Mouse (Mus musculus) spleen, adult 2 months (tissue): Measurements from ENCODE around the gene Sorcs3. TPM values are rescaled to one million over a fixed set of nuclear protein-coding genes. Genes with fewer than 3 reads are reported as not detected.

Source experiments
- DNase-seq, 2 experiments: peaks; one replicate each; pipeline versions ENCODE4 v3.0.0 to v3.0.0-alpha.2; 2012 to 2021; ENCODE audit warnings: low spot score in 2 of 2, low read depth in 1 of 2
- H3K27ac ChIP-seq: fragments of 200-500 bp; 2 replicates; pipeline ENCODE4 v1.5.1; 2012; ENCODE audit warnings: low read length, inconsistent platforms; ENCODE audit not compliant: insufficient read depth
- H3K27me3 ChIP-seq: fragments of 200-500 bp; 2 replicates; pipeline ENCODE4 v1.6.1; 2012; ENCODE audit warnings: mild to moderate bottlenecking, moderate library complexity, low read length, inconsistent platforms; ENCODE audit not compliant: control insufficient read depth, insufficient read depth
- H3K36me3 ChIP-seq: fragments of 200-500 bp; 2 replicates; pipeline ENCODE4 v1.6.1; 2012; ENCODE audit warnings: mild to moderate bottlenecking, low read length, inconsistent platforms; ENCODE audit not compliant: control insufficient read depth, insufficient read depth
- H3K4me1 ChIP-seq: fragments of 200-500 bp; 2 replicates; pipeline ENCODE4 v1.6.1; 2011; ENCODE audit warnings: inconsistent platforms; ENCODE audit not compliant: control insufficient read depth, insufficient read depth, insufficient read length
- H3K4me3 ChIP-seq: fragments of 200-500 bp; 2 replicates; pipeline ENCODE4 v1.5.1; 2011; ENCODE audit warnings: mild to moderate bottlenecking, inconsistent platforms; ENCODE audit not compliant: insufficient read depth, insufficient read length; ENCODE audit errors: extremely low read depth
- CTCF ChIP-seq: fragments of 200-500 bp; IDR thresholded peaks from 2 replicates; pipeline ENCODE4 v1.5.1; 2011; ENCODE audit warnings: mild to moderate bottlenecking, inconsistent platforms; ENCODE audit not compliant: insufficient read depth, insufficient read length, insufficient replicate concordance; ENCODE audit errors: extremely low read depth
- POLR2A ChIP-seq: fragments of 200-500 bp; IDR thresholded peaks from 2 replicates; pipeline ENCODE4 v1.6.1; 2011; ENCODE audit warnings: low read depth, low read length, inconsistent platforms
- WGBS: fragments of 180-500 bp; shearing (Covaris S2); methylation state at CpG from one replicate; pipeline ENCODE4 v1.1.7; 2018; 5-methylcytosine and 5-hydroxymethylcytosine counted together
- polyA plus RNA-seq: library from polyadenylated mRNA; depleted of rRNA; stranded (reverse); fragments of >200 nt; gene quantifications from 2 replicates; pipeline ENCODE4 v1.2.3, GENCODE M21; 2012

Gene Sorcs3
- polyA plus RNA-seq, 1 experiment: not detected

- no peak for TF ChIP-seq POLR2A
- no peak overlapping the region for H3K4me3 ChIP-seq
- WGBS: 72% methylated on average over 6 of the region's 6 CpGs
- DNase-seq: no peak
- no peak overlapping the region for H3K27ac ChIP-seq
- no peaks in the 10 kb centered on the region for H3K4me1 ChIP-seq
- H3K27me3 ChIP-seq: no peaks in the 10 kb centered on the region
- no peaks in the 10 kb centered on the region for H3K36me3 ChIP-seq
These were observed 598.7 kb downstream of the Sorcs3 start for GRCm38 (mm10) chr19:48804546-48804945.

GRCm38 (mm10) chr19:48811541-48811940, 605.7 kb downstream of the Sorcs3 start:
- H3K4me3 ChIP-seq: no peak overlapping the region
- WGBS: 66% methylated on average over 3 of the region's 3 CpGs
- no peak overlapping the region for H3K27ac ChIP-seq
- H3K27me3 ChIP-seq: no peaks in the 10 kb centered on the region
- no peak for DNase-seq
- no peak for TF ChIP-seq POLR2A
- TF ChIP-seq CTCF: no peak
- no peaks in the 10 kb centered on the region for H3K4me1 ChIP-seq
- H3K36me3 ChIP-seq: no peaks in the 10 kb centered on the region

- TF ChIP-seq CTCF (no peak), POLR2A (no peak)
- no peak for DNase-seq
- Histone ChIP-seq H3K4me1 (no peaks in the 10 kb centered on the region), H3K27ac (no peak overlapping the region), H3K27me3 (no peaks in the 10 kb centered on the region), H3K36me3 (no peaks in the 10 kb centered on the region), H3K4me3 (no peak overlapping the region)
- WGBS: 77% methylated on average over 4 of the region's 4 CpGs
These were observed 608.0 kb downstream of the Sorcs3 start for GRCm38 (mm10) chr19:48813823-48814222.

GRCm38 (mm10) chr19:48815064-48815463, 609.2 kb downstream of the Sorcs3 start:
- Histone ChIP-seq H3K27me3 (no peaks in the 10 kb centered on the region), H3K4me1 (no peaks in the 10 kb centered on the region), H3K4me3 (no peak overlapping the region), H3K36me3 (no peaks in the 10 kb centered on the region), H3K27ac (no peak overlapping the region)
- WGBS: 89% methylated on average over 3 of the region's 3 CpGs
- TF ChIP-seq CTCF (no peak), POLR2A (no peak)
- no peak for DNase-seq

GRCm38 (mm10) chr19:48820493-48821282, 614.9 kb downstream of the Sorcs3 start:
- no peak for DNase-seq
- H3K4me3 ChIP-seq: no peak overlapping the region
- WGBS: 46% methylated on average over 5 of the region's 5 CpGs
- H3K36me3 ChIP-seq: no peaks in the 10 kb centered on the region
- no peaks in the 10 kb centered on the region for H3K27me3 ChIP-seq
- H3K27ac ChIP-seq: no peak overlapping the region
- no peaks in the 10 kb centered on the region for H3K4me1 ChIP-seq
- no peak for TF ChIP-seq CTCF
- no peak for TF ChIP-seq POLR2A

GRCm38 (mm10) chr19:48821283-48821715, 615.5 kb downstream of the Sorcs3 start:
- no peak for DNase-seq
- H3K36me3 ChIP-seq: no peaks in the 10 kb centered on the region
- no peak for TF ChIP-seq POLR2A
- TF ChIP-seq CTCF: no peak
- WGBS: 78% methylated on average over 3 of the region's 3 CpGs
- no peak overlapping the region for H3K27ac ChIP-seq
- no peaks in the 10 kb centered on the region for H3K4me1 ChIP-seq
- no peaks in the 10 kb centered on the region for H3K27me3 ChIP-seq
- H3K4me3 ChIP-seq: no peak overlapping the region

GRCm38 (mm10) chr19:48834342-48834741, 628.5 kb downstream of the Sorcs3 start:
- Histone ChIP-seq H3K4me3 (no peak overlapping the region), H3K36me3 (no peaks in the 10 kb centered on the region), H3K4me1 (no peaks in the 10 kb centered on the region), H3K27ac (no peak overlapping the region), H3K27me3 (no peaks in the 10 kb centered on the region)
- no peak for DNase-seq
- 84% methylated on average over 3 of the region's 3 CpGs for WGBS
- TF ChIP-seq POLR2A (no peak), CTCF (no peak)
